Mouse (Mus musculus): ENCODE results near the gene Clasrp. TPM values are rescaled to one million over a fixed set of nuclear protein-coding genes. Genes with fewer than 3 reads are reported as not detected.

The Clasrp gene
- polyA plus RNA-seq, 1 experiment = 292 TPM

- no peak for TF ChIP-seq GATA1 (IDR thresholded peaks at IDR 0.05; ENCODE audit: low read length)
These were observed 26.3 kb downstream of the Clasrp start for GRCm38 (mm10) chr7:19577877-19578414.

DNA sequence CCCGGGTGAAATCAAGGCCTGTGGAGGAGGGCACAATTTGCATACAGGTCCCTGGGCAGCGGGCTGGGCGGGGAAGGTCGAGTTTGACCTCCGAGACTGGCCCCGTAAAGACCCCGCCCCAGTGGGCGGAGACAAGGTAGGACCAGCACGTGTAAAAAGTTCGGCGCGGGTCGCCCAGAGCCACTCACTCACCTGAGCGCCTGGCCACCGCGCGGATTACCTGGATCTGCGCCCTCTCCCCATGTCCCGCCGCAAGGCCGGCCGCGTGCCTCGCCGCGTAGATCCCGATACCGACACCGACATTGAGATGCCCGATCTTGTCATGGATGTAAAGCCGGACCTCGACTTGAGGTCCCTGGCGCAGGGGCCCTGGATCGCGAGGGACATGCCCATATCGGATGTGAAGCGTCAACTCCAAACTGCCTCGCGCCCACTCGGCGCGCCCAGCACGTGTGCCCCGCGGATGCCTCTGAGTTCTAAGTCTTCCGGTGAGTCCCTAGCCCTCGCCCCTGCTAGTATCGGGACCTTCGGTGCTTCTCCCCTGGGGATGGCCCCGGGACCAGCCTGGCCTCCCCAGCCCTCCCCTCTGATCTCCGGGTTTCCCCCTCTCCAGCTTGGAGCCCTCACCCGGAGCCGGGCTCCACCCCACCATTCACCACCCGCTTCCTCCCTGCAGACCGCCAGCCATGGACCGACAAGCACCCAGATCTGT, 27.0 kb downstream of the Clasrp start, which contains the start of the genes Zfp296 and Gemin7:
Zfp296 (plus strand) TSS at position 147 of the 712 bp plus-strand sequence.
Gemin7 (minus strand) TSS at position 455 of the 712 bp plus-strand sequence.
- TF ChIP-seq GATA1 (IDR thresholded peaks at IDR 0.05; ENCODE audit: low read length) = no peak

- TF ChIP-seq GATA1 (IDR thresholded peaks at IDR 0.05; ENCODE audit: low read length) = no peak
These were observed 28.7 kb downstream of the Clasrp start for GRCm38 (mm10) chr7:19575559-19575958.

GRCm38 (mm10) chr7:19573776-19574140, 30.5 kb downstream of the Clasrp start:
- TF ChIP-seq GATA1 (IDR thresholded peaks at IDR 0.05; ENCODE audit: low read length) = no peak

DNA sequence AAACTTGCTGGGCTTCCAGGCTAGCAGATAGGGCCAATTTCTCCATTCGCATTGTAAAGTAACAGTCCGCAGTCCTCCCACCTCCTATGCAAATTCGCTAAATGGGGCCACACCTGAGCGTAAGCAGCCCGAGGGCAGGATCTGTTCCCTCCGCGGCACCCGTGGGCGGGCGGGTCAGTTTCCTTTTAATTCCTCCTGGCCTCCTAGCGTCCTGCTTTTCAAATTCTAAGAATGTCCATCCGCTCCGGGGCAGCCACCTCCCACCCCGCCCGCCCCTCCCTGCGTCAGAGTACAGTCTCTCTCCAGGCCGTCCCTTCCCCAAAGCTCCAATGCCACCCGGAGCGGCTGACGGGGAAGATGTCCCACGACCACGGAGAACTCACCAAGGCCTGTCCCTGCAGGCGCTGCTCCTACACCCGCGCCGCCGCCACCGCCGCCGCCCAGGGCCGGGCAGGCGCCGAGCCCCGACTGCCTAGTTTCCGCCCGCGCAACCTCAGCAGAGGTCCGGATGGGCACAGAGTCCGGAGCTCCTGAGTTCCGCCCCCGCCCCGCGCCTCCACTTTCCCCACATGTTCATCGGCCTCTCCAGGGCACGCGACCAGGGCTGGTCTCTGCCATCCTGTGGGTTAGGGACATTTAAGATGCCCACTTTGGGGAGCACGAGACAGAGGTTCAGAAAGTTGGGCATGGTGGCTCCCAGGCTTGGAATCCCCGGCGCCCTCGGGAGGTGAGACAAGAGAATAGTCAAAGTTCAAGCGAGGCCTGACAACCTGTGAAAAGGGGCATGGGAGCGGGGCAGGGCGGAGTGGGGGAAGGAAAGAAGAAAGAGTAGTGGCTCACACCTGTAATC, 31.1 kb downstream of the Clasrp start:
- no peak for TF ChIP-seq GATA1 (IDR thresholded peaks at IDR 0.05; ENCODE audit: low read length)

DNA sequence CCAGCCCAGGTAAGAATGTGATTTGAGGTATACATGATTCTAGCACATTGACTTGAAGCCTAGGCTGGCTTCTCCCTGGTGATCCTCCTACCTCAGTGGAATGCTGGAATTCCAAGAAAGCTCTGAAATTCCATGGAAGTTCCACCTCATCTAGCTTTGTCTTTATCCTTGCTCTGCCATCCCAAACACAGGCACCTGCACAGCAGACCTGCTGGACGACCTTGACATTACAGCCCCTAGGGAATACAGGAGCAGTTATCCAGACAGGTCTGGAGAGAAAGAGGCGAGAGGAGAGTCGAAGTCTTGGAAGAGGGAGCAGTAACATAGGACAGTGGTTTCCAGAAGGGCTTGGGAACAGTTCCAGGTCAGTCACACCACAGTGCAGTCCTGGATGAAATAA, 34.6 kb downstream of the Clasrp start:
- no peak for TF ChIP-seq GATA1 (IDR thresholded peaks at IDR 0.05; ENCODE audit: low read length)

DNA sequence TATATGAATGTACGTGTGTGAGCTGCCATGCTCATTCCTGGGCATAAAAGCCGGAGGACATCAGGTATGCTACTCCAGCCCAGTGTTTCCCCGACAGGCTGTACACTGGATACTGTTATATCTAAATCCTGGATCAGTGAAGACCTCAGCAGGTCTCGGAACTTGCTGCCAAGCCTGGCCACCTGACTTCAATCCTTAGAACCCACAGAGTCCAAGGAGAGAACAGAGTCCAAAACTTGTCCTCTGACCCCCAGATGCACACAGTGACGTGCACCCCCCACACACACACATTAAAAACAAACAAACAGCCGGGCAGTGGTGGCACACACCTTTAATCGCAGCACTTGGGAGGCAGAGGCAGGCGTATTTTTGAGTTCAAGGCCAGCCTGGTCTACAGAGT, 36.9 kb downstream of the Clasrp start:
- no peak for TF ChIP-seq GATA1 (IDR thresholded peaks at IDR 0.05; ENCODE audit: low read length)

GRCm38 (mm10) chr7:19565803-19566202, 38.5 kb downstream of the Clasrp start:
- TF ChIP-seq GATA1 (IDR thresholded peaks at IDR 0.05; ENCODE audit: low read length) = no peak

DNA sequence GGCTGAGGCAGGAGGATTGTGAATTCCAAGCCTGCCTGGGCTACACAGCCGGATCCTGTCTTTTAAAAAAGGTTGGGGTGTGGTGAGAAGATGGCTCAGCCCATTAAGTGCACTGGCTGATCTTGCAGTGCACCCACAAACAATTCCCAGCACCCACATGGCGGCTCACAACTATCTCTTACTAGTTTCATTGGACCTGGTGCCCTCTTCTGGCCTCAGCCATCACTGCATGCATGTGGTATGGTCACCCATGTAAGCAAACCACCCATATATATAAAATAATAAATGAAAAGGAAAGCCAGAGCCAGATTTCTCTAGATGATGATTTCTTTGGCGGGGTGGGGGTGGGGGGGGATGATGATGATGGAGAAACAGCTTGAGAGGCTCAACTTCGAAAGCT, 39.8 kb downstream of the Clasrp start:
- no peak for TF ChIP-seq GATA1 (IDR thresholded peaks at IDR 0.05; ENCODE audit: low read length)

GRCm38 (mm10) chr7:19563884-19564283, 40.4 kb downstream of the Clasrp start:
- TF ChIP-seq GATA1 (IDR thresholded peaks at IDR 0.05; ENCODE audit: low read length) = no peak

DNA sequence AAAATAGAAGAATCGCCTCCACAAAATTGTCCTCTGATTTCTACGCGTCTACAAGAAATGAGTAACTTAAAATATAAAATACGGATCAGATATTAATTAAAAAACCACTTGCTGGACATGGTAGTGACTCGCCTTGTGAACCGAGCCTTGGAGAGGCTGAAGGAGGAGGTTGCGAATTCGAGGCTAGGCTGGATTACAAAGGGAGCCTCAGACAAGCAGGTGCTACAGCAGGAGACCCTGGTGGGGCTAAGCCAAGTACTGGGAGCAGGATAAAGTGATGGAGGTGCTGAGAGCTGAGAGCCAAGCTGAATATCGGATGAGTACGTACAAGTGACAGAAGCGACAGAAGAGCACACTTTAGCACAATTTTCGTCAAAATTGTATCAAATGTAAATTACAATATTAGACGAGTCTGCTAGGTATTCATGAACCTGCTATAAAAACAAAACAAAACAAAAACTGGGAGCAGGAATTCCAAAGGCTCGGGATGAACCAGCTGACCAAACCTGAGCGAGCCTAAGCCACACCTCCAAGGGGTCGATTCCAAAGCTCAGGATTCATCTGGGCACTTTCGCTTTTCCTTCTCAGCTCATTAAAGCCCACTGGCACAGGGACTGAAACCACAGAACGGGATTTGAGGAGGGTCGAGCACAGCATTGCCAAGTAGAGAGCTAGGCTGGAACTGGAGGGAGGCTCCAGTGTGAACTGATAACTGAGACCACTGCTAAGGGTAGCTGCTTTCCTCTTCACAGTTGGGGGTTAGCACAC, 41.5 kb downstream of the Clasrp start, which contains the start of gene Ppp1r37:
Ppp1r37 (minus strand) TSS at position 434 of the 768 bp plus-strand sequence.
- no peak for TF ChIP-seq GATA1 (IDR thresholded peaks at IDR 0.05; ENCODE audit: low read length)

GRCm38 (mm10) chr7:19561765-19562642, 42.3 kb downstream of the Clasrp start:
- TF ChIP-seq GATA1 (IDR thresholded peaks at IDR 0.05; ENCODE audit: low read length) = no peak

- no peak for TF ChIP-seq GATA1 (IDR thresholded peaks at IDR 0.05; ENCODE audit: low read length)
These were observed 42.9 kb downstream of the Clasrp start for GRCm38 (mm10) chr7:19561431-19561764.

DNA sequence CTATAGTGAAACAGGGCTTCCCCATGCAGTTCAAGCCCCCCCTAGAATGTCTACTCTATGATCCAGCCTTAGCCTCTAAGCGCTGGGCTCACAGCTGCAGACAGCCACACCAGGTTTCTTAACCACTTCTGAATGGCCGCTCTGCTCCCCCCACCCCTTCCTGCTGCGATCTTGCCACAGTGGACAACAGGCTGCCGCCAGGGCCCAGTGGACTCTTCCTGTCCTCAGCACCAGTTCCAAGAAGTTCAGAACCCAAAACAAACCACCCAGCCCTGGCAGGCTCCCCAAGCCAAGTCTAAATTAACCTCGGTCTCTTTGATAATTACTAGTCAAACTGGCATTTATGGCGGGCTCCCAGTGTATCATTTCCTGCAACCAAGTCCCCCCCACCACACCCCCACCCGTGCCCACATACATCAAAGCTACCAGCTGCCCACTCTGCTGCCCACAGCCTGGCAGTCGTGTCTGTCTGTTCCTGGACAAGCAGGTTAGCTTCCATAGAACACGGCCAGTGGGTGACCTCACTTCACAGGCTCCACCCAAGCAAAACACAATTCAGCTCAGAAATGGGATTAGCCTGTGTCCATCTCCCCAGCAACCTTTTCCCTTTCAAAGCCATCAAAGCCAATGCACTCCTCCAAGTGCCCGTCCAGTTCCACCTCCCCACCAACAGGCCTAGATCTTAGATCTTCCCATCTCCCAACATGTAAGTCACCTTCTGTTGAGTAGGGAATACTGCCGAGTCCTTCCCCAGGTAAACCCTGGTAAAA, 43.6 kb downstream of the Clasrp start:
- TF ChIP-seq GATA1 (IDR thresholded peaks at IDR 0.05; ENCODE audit: low read length) = no peak

All from G1E-ER4 (cell line).